Mouse (Mus musculus): ENCODE data around the gene Fer. TPM values are rescaled to one million over a fixed set of nuclear protein-coding genes. Genes with fewer than 3 reads are reported as not detected.

Gene Fer
- polyA plus RNA-seq (2014; fragmentation: Illumina TruSeq; extraction: RNeasy Lipid Tissue Mini Kit (QIAGEN cat#74804); ENCODE audit: low read depth, low replicate concordance), result 11.6 TPM

DNA sequence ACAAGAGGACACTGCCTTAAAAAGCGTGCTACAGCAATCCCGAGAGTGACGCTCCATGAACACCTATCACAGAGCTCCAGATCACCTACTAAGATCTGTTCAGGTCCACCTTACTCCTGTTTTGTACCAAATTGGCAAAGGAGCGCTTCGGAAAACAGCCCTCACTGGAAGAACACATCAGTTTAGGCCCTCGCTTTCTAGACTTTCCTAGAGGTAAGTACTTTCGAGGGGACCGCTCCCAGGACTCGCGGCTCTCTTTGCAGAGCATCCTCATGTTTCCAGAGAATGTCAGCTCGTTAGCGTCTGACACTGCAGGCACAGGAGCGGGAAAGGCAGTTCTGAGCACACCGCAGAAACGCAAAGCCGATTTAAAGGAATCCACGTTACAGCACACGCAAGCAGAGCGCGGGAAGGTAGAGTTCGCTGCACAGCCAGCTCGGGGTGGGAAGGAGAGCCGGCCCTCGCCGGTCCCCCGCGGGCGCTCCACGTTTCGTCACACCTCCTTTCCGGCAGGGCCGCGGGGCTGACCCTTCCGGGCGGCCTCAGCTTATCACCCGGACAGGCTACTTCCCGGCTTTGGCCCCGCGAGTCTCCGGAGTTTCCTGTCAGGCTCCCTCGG, at the start of gene Fer:
TSS of gene Fer (plus strand) at position 51 of the 619 bp plus-strand sequence.

DNA sequence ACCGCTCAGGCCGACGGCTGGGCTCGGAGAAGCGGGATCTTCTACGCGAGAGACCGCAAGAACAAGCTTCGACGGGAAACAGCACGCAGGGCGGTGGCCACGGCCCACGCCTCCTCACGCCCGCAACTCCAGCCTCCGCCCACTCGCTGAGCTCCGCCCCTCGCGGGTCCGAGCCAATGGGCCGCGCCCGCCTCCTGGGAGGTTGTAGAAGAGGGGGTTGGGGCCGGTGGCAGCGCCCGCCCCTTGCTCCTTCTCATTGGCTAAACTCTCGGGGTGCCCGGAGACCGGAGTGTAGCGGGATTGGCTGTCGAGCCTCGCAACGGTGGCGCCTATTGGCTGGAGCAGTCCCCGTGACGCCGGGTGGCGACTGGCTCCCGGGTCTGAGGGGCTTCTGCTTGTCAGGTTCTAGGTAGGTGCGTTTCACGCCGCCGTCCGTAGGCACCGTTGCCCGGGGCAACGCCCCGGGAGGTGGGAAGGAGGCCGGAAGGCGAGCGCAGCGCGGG, 836 bp downstream of the Fer start, which contains the start of gene A930002H24Rik:
TSS of gene A930002H24Rik (minus strand) at position 145 of the 503 bp plus-strand sequence.

Other genes with a start within 250 kb of the Fer start
- gene A930002H24Rik, start 729 bp downstream of the Fer start, polyA plus RNA-seq (2014; fragmentation: Illumina TruSeq; extraction: RNeasy Lipid Tissue Mini Kit (QIAGEN cat#74804); ENCODE audit: low read depth, low replicate concordance), result 3.2 TPM